In the genomic region with DNA sequence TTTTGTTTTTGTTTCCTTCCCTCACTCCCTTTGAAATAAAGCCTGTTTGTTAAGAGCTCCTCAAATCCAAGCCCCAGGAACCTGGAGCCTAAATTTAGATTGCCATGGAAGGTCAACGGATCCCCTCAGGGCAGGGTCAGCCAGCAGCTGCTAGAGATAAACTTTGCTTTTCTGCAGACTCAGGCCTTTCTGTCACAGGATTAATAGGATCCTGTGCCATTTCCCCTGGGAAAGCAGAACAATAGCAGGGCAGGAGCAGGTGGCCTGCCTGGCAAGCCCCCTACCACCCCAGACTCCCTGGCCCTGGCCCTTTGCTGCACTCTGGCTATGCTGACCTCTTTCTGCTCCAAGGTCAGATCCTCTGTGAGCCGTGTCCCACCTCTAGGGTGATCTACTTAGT, we compare ENCODE assay signal across 15 mouse cellular contexts. TPM values are rescaled to one million over a fixed set of nuclear protein-coding genes. Genes with fewer than 3 reads are reported as not detected.
DNase-seq lines count a peak whose midpoint lies in the region; ATAC-seq and TF ChIP-seq lines count a peak whose summit lies in the region.
"Had no signal": no experiment of that assay in that cellular context is flagged by ENCODE, and none has a peak within 500 bp of the region (broad histone marks: within the 10 kb centered on the region; RNA-seq: fewer than 3 reads in every experiment).

No protein-coding gene starts in this region.

- no peaks in the 10 kb centered on the region for H3K36me3 ChIP-seq in heart, postnatal 0 days (replicated peaks; ENCODE audit: control insufficient read depth, insufficient read depth, low read length)
- no peaks in the 10 kb centered on the region for H3K36me3 ChIP-seq in liver, adult 2 months (ENCODE audit: control insufficient read depth, insufficient read depth, low read length)
- no peaks in the 10 kb centered on the region for H3K36me3 ChIP-seq in liver, embryonic 11.5 days (ENCODE audit: control insufficient read depth, insufficient read depth, low read length)
- H3K36me3 ChIP-seq in neural tube, embryonic 11.5 days (ENCODE audit: control insufficient read depth, insufficient read depth, low read length): no peaks in the 10 kb centered on the region
- H3K36me3 ChIP-seq in neural tube, embryonic 15.5 days: no peaks in the 10 kb centered on the region
- H3K36me3 ChIP-seq: intestine, embryonic 15.5 days; liver, embryonic 15.5 days; midbrain, embryonic 13.5 days had no signal

- H3K27ac ChIP-seq in heart, postnatal 0 days (ENCODE audit: low read depth): peak overlapping the region; percentile 46; the same call in 1 of the 2 replicates
- peak overlapping the region; percentile 41 for H3K27ac ChIP-seq in liver, adult 2 months (replicated peaks; ENCODE audit: insufficient read depth, low read depth, low read length)
- H3K27ac ChIP-seq in liver, embryonic 11.5 days (ENCODE audit: low read depth, low read length): no peak overlapping the region
- H3K27ac ChIP-seq in neural tube, embryonic 11.5 days (ENCODE audit: low read depth, low read length): no peak overlapping the region
- no peak overlapping the region for H3K27ac ChIP-seq in neural tube, embryonic 15.5 days (replicated peaks)
- H3K27ac ChIP-seq: intestine, embryonic 15.5 days; liver, embryonic 15.5 days; midbrain, embryonic 13.5 days had no signal

- H3K9ac ChIP-seq in heart, postnatal 0 days (replicated peaks; ENCODE audit: low read depth, low read length): no peak overlapping the region
- no peak overlapping the region for H3K9ac ChIP-seq in liver, adult 2 months (ENCODE audit: low read depth, low read length)
- no peak overlapping the region for H3K9ac ChIP-seq in liver, embryonic 11.5 days (ENCODE audit: low read depth, low read length)
- H3K9ac ChIP-seq in neural tube, embryonic 11.5 days (ENCODE audit: low read length): no peak overlapping the region
- no peak overlapping the region for H3K9ac ChIP-seq in neural tube, embryonic 15.5 days (replicated peaks)
- H3K9ac ChIP-seq: intestine, embryonic 15.5 days; liver, embryonic 15.5 days; midbrain, embryonic 13.5 days had no signal

- peaks cover 34% of the 10 kb centered on the region for H3K27me3 ChIP-seq in heart, postnatal 0 days (ENCODE audit: control insufficient read depth, insufficient read depth, low read length)
- H3K27me3 ChIP-seq in liver, adult 2 months (ENCODE audit: control insufficient read depth, insufficient read depth, low read length): peaks cover 4% of the 10 kb centered on the region; the same call in 1 of the 2 replicates
- H3K27me3 ChIP-seq in liver, embryonic 11.5 days (replicated peaks; ENCODE audit: control insufficient read depth, insufficient read depth, low read length): peaks cover 48% of the 10 kb centered on the region
- H3K27me3 ChIP-seq in neural tube, embryonic 11.5 days (ENCODE audit: control insufficient read depth, insufficient read depth, low read length): peaks cover 34% of the 10 kb centered on the region
- peaks cover 40% of the 10 kb centered on the region for H3K27me3 ChIP-seq in neural tube, embryonic 15.5 days (replicated peaks)

- ATAC-seq in heart, postnatal 0 days (ENCODE audit: insufficient read depth, low read depth): no peak
- no peak for ATAC-seq in liver, embryonic 11.5 days (replicated peaks; ENCODE audit: low FRiP score)
- no peak for ATAC-seq in neural tube, embryonic 11.5 days (ENCODE audit: insufficient read depth, low FRiP score, low TSS enrichment)
- ATAC-seq in neural tube, embryonic 15.5 days (ENCODE audit: low FRiP score): no peak
- ATAC-seq: intestine, embryonic 15.5 days; midbrain, embryonic 13.5 days had no signal

- no peak for TF ChIP-seq POLR2A in liver, adult 2 months (IDR thresholded peaks at IDR 0.05; ENCODE audit: extremely low read depth, insufficient read depth, low read length)

- no peaks in the 10 kb centered on the region for H3K4me1 ChIP-seq in heart, postnatal 0 days (ENCODE audit: control insufficient read depth, insufficient read depth)
- no peaks in the 10 kb centered on the region for H3K4me1 ChIP-seq in liver, adult 2 months (ENCODE audit: control insufficient read depth, insufficient read depth, low read length)
- no peaks in the 10 kb centered on the region; the same call in 1 of the 2 replicates for H3K4me1 ChIP-seq in liver, embryonic 11.5 days (replicated peaks; ENCODE audit: control insufficient read depth, insufficient read depth, low read length)
- peaks cover 6% of the 10 kb centered on the region; the same call in 1 of the 2 replicates for H3K4me1 ChIP-seq in neural tube, embryonic 11.5 days (ENCODE audit: control insufficient read depth, insufficient read depth, low read length)
- H3K4me1 ChIP-seq in neural tube, embryonic 15.5 days: peaks cover 16% of the 10 kb centered on the region
- H3K4me1 ChIP-seq: liver, embryonic 15.5 days had no signal

- H3K79me2 ChIP-seq in liver, adult 2 months (ENCODE audit: control insufficient read depth, insufficient read depth, low read length): no peaks in the 10 kb centered on the region

- no peak overlapping the region for H3K4me2 ChIP-seq in heart, postnatal 0 days (ENCODE audit: low read depth, low read length)
- H3K4me2 ChIP-seq in liver, embryonic 11.5 days: no peak overlapping the region
- no peak overlapping the region for H3K4me2 ChIP-seq in neural tube, embryonic 11.5 days (ENCODE audit: low read depth)
- H3K4me2 ChIP-seq in neural tube, embryonic 15.5 days: no peak overlapping the region
- H3K4me2 ChIP-seq: intestine, embryonic 15.5 days; liver, embryonic 15.5 days; midbrain, embryonic 13.5 days had no signal

- TF ChIP-seq CTCF in heart, postnatal 0 days (IDR thresholded peaks at IDR 0.05; ENCODE audit: low read depth): no peak
- no peak for TF ChIP-seq CTCF in liver, adult 2 months (IDR thresholded peaks at IDR 0.05; ENCODE audit: low read depth, low read length)

- no peaks in the 10 kb centered on the region for H3K9me3 ChIP-seq in heart, postnatal 0 days (replicated peaks; ENCODE audit: control insufficient read depth, low read length)
- H3K9me3 ChIP-seq in liver, embryonic 11.5 days (ENCODE audit: control insufficient read depth, low read length): no peaks in the 10 kb centered on the region
- no peaks in the 10 kb centered on the region for H3K9me3 ChIP-seq in neural tube, embryonic 11.5 days (ENCODE audit: control insufficient read depth, low read length)
- H3K9me3 ChIP-seq in neural tube, embryonic 15.5 days (replicated peaks): no peaks in the 10 kb centered on the region
- H3K9me3 ChIP-seq: intestine, embryonic 15.5 days; liver, embryonic 15.5 days; midbrain, embryonic 13.5 days had no signal

- no peak overlapping the region for H3K4me3 ChIP-seq in heart, postnatal 0 days (ENCODE audit: low read depth, low read length)
- no peak overlapping the region for H3K4me3 ChIP-seq in liver, adult 2 months (ENCODE audit: insufficient read depth, low read depth, low read length)
- no peak overlapping the region for H3K4me3 ChIP-seq in liver, embryonic 11.5 days (ENCODE audit: low read depth, low read length)
- no peak overlapping the region for H3K4me3 ChIP-seq in neural tube, embryonic 11.5 days (ENCODE audit: low read depth, low read length)
- H3K4me3 ChIP-seq in neural tube, embryonic 15.5 days (replicated peaks): no peak overlapping the region
- H3K4me3 ChIP-seq: intestine, embryonic 15.5 days; liver, embryonic 15.5 days; midbrain, embryonic 13.5 days had no signal

- no peak for DNase-seq in heart, postnatal 0 days (ENCODE audit: low spot score)
- no peak for DNase-seq in heart, adult 9 months (ENCODE audit: low spot score in 2 of 2)
- peak; percentile 7 for DNase-seq in liver, adult 2 months (ENCODE audit: extremely low read depth, low read depth, low spot score)
- no peak for DNase-seq in liver, embryonic 11.5 days (ENCODE audit: low spot score)
- peak; percentile 25 for DNase-seq in neural tube, embryonic 11.5 days (ENCODE audit: low spot score)
- DNase-seq in right cerebral cortex, postnatal 25 days: no peak
- DNase-seq: cerebellum, adult 2 months; heart, postnatal 14 days; left cerebral cortex, postnatal 4 days; right cerebral cortex, adult 18-20 months; thymus, postnatal 4 days had no signal

- TF ChIP-seq EP300 in heart, postnatal 0 days (IDR thresholded peaks at IDR 0.05; ENCODE audit: low read depth): no peak

- 22% methylated on average over 2 of the region's 2 CpGs for WGBS in heart, postnatal 0 days
- 59% methylated on average over 2 of the region's 2 CpGs for WGBS in liver, adult 2 months
- WGBS in liver, embryonic 11.5 days: 44% methylated on average over 2 of the region's 2 CpGs
- 36% methylated on average over 2 of the region's 2 CpGs for WGBS in neural tube, embryonic 11.5 days
- WGBS in neural tube, embryonic 15.5 days: 27% methylated on average over 2 of the region's 2 CpGs

RNA-seq across cellular contexts. Expression of gene Cldn5, which starts 2.7 kb away (rescaled TPM):
- 89.6 and 108 TPM in 2 replicates for total RNA-seq in heart, postnatal 0 days (2014; rRNA removed; ENCODE audit: low replicate concordance)
- 44.8 and 54.2 TPM in 2 replicates for polyA plus RNA-seq in heart, postnatal 0 days (2015; fragmentation: Nextera tagmentation; extraction: Ambion mirVana)
- 7.3 and 8.3 TPM in 2 replicates for total RNA-seq in liver, adult 2 months (2014; rRNA removed)
- 8.4 and 11.8 TPM in 2 replicates for polyA plus RNA-seq in liver, adult 2 months (2012; rRNA removed)
- polyA plus RNA-seq in liver, embryonic 11.5 days (2014; fragmentation: Nextera tagmentation; extraction: Ambion mirVana): 18.5 and 18.8 TPM in 2 replicates
- 35.2 and 37.7 TPM in 2 replicates for polyA plus RNA-seq in neural tube, embryonic 11.5 days (2014; fragmentation: Nextera tagmentation; extraction: Ambion mirVana)
- polyA plus RNA-seq in neural tube, embryonic 15.5 days (2015; fragmentation: Nextera tagmentation; extraction: Ambion mirVana): 111 and 121 TPM in 2 replicates

RNA-seq across cellular contexts. Expression of gene Ufd1, which starts 37.6 kb away (rescaled TPM):
- 31.5 and 62.7 TPM in 2 replicates for total RNA-seq in heart, postnatal 0 days (2014; rRNA removed; ENCODE audit: low replicate concordance)
- 70.2 and 74.4 TPM in 2 replicates for polyA plus RNA-seq in heart, postnatal 0 days (2015; fragmentation: Nextera tagmentation; extraction: Ambion mirVana)
- total RNA-seq in liver, adult 2 months (2014; rRNA removed): 31.5 and 35.3 TPM in 2 replicates
- polyA plus RNA-seq in liver, adult 2 months (2012; rRNA removed): 15.4 and 20.5 TPM in 2 replicates
- polyA plus RNA-seq in liver, embryonic 11.5 days (2014; fragmentation: Nextera tagmentation; extraction: Ambion mirVana): 69.1 and 71.1 TPM in 2 replicates
- 74.4 and 89.0 TPM in 2 replicates for polyA plus RNA-seq in neural tube, embryonic 11.5 days (2014; fragmentation: Nextera tagmentation; extraction: Ambion mirVana)
- polyA plus RNA-seq in neural tube, embryonic 15.5 days (2015; fragmentation: Nextera tagmentation; extraction: Ambion mirVana): 110 and 114 TPM in 2 replicates

RNA-seq across cellular contexts. Expression of gene Cdc45, which starts 37.9 kb away (rescaled TPM):
- total RNA-seq in heart, postnatal 0 days (2014; rRNA removed; ENCODE audit: low replicate concordance): 16.3 and 25.7 TPM in 2 replicates
- polyA plus RNA-seq in heart, postnatal 0 days (2015; fragmentation: Nextera tagmentation; extraction: Ambion mirVana): 10.3 and 12.1 TPM in 2 replicates
- total RNA-seq in liver, adult 2 months (2014; rRNA removed): 0.83 and 2.1 TPM in 2 replicates
- polyA plus RNA-seq in liver, adult 2 months (2012; rRNA removed): 1.3 and 1.4 TPM in 2 replicates
- 66.7 and 76.8 TPM in 2 replicates for polyA plus RNA-seq in liver, embryonic 11.5 days (2014; fragmentation: Nextera tagmentation; extraction: Ambion mirVana)
- 60.5 and 62.2 TPM in 2 replicates for polyA plus RNA-seq in neural tube, embryonic 11.5 days (2014; fragmentation: Nextera tagmentation; extraction: Ambion mirVana)
- 6.6 and 18.5 TPM in 2 replicates for polyA plus RNA-seq in neural tube, embryonic 15.5 days (2015; fragmentation: Nextera tagmentation; extraction: Ambion mirVana)

Comparison
In these comparisons a context has a peak if more than half of its experiments do, and no peak if none do; other contexts are left out.
1. DNase-seq: peak in liver, adult 2 months (single experiment) and neural tube, embryonic 11.5 days (single experiment); none in heart, postnatal 0 days (single experiment), heart, adult 9 months (0 of 2), liver, embryonic 11.5 days (single experiment) and right cerebral cortex, postnatal 25 days (single experiment).
2. H3K27ac ChIP-seq: peak in heart, postnatal 0 days (single experiment) and liver, adult 2 months (single experiment); none in liver, embryonic 11.5 days (single experiment), neural tube, embryonic 11.5 days (single experiment) and neural tube, embryonic 15.5 days (single experiment).